Mouse (Mus musculus): ENCODE results near the gene Ccr5. TPM values are rescaled to one million over a fixed set of nuclear protein-coding genes. Genes with fewer than 3 reads are reported as not detected.

The Ccr5 gene
- total and polyA plus RNA-seq, 3 experiments, result 0.86 to 2.1 (median 1.2) TPM

GRCm38 (mm10) chr9:124090441-124090840 is 30.9 kb upstream of the Ccr5 start:
- TF ChIP-seq BHLHE40 (IDR thresholded peaks at IDR 0.05; ENCODE audit: low read depth, low read length), result no peak
- TF ChIP-seq EP300 (IDR thresholded peaks at IDR 0.05; ENCODE audit: low read length), result peak; percentile 54
- Histone ChIP-seq H3K9me3 (replicated peaks; ENCODE audit: low read length) (no peaks in the 10 kb centered on the region), H3K79me2 (replicated peaks; ENCODE audit: control insufficient read depth, extremely low read depth, insufficient read depth, poor library complexity, severe bottlenecking) (no peaks in the 10 kb centered on the region), H3K9ac (ENCODE audit: insufficient read depth, low read depth) (no peak overlapping the region), H3K27ac (ENCODE audit: insufficient read depth, low read depth) (no peak overlapping the region), H3K4me3 (replicated peaks in 1 of 3; ENCODE audit: low read depth in 2 of 3, low read length in 2 of 3, poor library complexity in 1 of 3) (no peak overlapping the region), H3K36me3 (replicated peaks in 1 of 2; ENCODE audit: control insufficient read depth in 1 of 2, insufficient read depth in 1 of 2, low read length in 1 of 2) (no peaks in the 10 kb centered on the region), H3K27me3 (replicated peaks) (no peaks in the 10 kb centered on the region), H3K4me1 (ENCODE audit: control insufficient read depth in 1 of 2, insufficient read depth in 2 of 2) (peaks cover 0 to 6% of the 10 kb centered on the region in 2 experiments; a peak in 1 of 4 replicates), H3K4me2 (ENCODE audit: insufficient read depth, low read depth, poor library complexity, severe bottlenecking) (no peak overlapping the region)
- in situ Hi-C loops (cut with MboI; ENCODE audit: low pct_ligation_motif_present, low pct_unique_long_range_greater_than_20kb, low sequenced_read_pairs) (no loop called here), dilution Hi-C loops (cut with MboI; ENCODE audit: extremely low pct_ligation_motif_present, extremely low pct_unique_long_range_greater_than_20kb, low sequenced_read_pairs) (no loop called here)
- no peak for DNase-seq (ENCODE audit: extremely low read depth)

- Histone ChIP-seq H3K4me3 (replicated peaks in 1 of 3; ENCODE audit: low read depth in 2 of 3, low read length in 2 of 3, poor library complexity in 1 of 3) (no peak overlapping the region), H3K9ac (ENCODE audit: insufficient read depth, low read depth) (no peak overlapping the region), H3K4me2 (ENCODE audit: insufficient read depth, low read depth, poor library complexity, severe bottlenecking) (no peak overlapping the region), H3K79me2 (replicated peaks; ENCODE audit: control insufficient read depth, extremely low read depth, insufficient read depth, poor library complexity, severe bottlenecking) (no peaks in the 10 kb centered on the region), H3K4me1 (ENCODE audit: control insufficient read depth in 1 of 2, insufficient read depth in 2 of 2) (peaks cover 0 to 9% of the 10 kb centered on the region in 2 experiments; a peak in 1 of 4 replicates), H3K36me3 (replicated peaks in 1 of 2; ENCODE audit: control insufficient read depth in 1 of 2, insufficient read depth in 1 of 2, low read length in 1 of 2) (no peaks in the 10 kb centered on the region), H3K27me3 (replicated peaks) (no peaks in the 10 kb centered on the region), H3K27ac (ENCODE audit: insufficient read depth, low read depth) (no peak overlapping the region), H3K9me3 (replicated peaks; ENCODE audit: low read length) (no peaks in the 10 kb centered on the region)
- dilution Hi-C loops (cut with MboI; ENCODE audit: extremely low pct_ligation_motif_present, extremely low pct_unique_long_range_greater_than_20kb, low sequenced_read_pairs) (no loop called here), in situ Hi-C loops (cut with MboI; ENCODE audit: low pct_ligation_motif_present, low pct_unique_long_range_greater_than_20kb, low sequenced_read_pairs) (no loop called here)
- TF ChIP-seq USF2 (conservative IDR thresholded peaks at IDR 0.05; ENCODE audit: low read depth, low read length) (no peak), JUND (conservative IDR thresholded peaks at IDR 0.05; ENCODE audit: low read depth, low read length) (no peak), BHLHE40 (IDR thresholded peaks at IDR 0.05; ENCODE audit: low read depth, low read length) (no peak), SMC3 (IDR thresholded peaks at IDR 0.05; ENCODE audit: low read depth, low read length) (no peak)
- no peak for DNase-seq (ENCODE audit: extremely low read depth)
These were observed 22.2 kb upstream of the Ccr5 start for GRCm38 (mm10) chr9:124099127-124099526.

GRCm38 (mm10) chr9:124100357-124100756 is 21.0 kb upstream of the Ccr5 start:
- in situ Hi-C loops (cut with MboI; ENCODE audit: low pct_ligation_motif_present, low pct_unique_long_range_greater_than_20kb, low sequenced_read_pairs), result no loop called here
- dilution Hi-C loops (cut with MboI; ENCODE audit: extremely low pct_ligation_motif_present, extremely low pct_unique_long_range_greater_than_20kb, low sequenced_read_pairs), result no loop called here
- TF ChIP-seq ETS1 (conservative IDR thresholded peaks at IDR 0.05; ENCODE audit: low read depth, low read length) (no peak), CTCF (conservative IDR thresholded peaks at IDR 0.05 in 1 of 2, IDR thresholded peaks at IDR 0.05 in 1 of 2; ENCODE audit: low read depth in 2 of 2, low read length in 2 of 2) (no peak), USF2 (conservative IDR thresholded peaks at IDR 0.05; ENCODE audit: low read depth, low read length) (no peak), TBP (conservative IDR thresholded peaks at IDR 0.05; ENCODE audit: low read depth, low read length) (no peak), CHD1 (IDR thresholded peaks at IDR 0.05; ENCODE audit: low read depth, low read length) (no peak), ZC3H11A (IDR thresholded peaks at IDR 0.05; ENCODE audit: low read depth, low read length) (no peak), USF1 (IDR thresholded peaks at IDR 0.05; ENCODE audit: low read depth, low read length) (no peak), E2F4 (IDR thresholded peaks at IDR 0.05; ENCODE audit: insufficient replicate concordance, low read depth, low read length) (no peak), PAX5 (IDR thresholded peaks at IDR 0.05; ENCODE audit: low read length) (no peak), BHLHE40 (IDR thresholded peaks at IDR 0.05; ENCODE audit: low read depth, low read length) (no peak), MXI1 (IDR thresholded peaks at IDR 0.05; ENCODE audit: low read depth, low read length) (no peak), MAFK (IDR thresholded peaks at IDR 0.05; ENCODE audit: insufficient replicate concordance, low read length) (no peak), POLR2A (IDR thresholded peaks at IDR 0.05; ENCODE audit: low read depth, low read length) (no peak), MYC (IDR thresholded peaks at IDR 0.05; ENCODE audit: low read depth, low read length) (no peak), CHD2 (IDR thresholded peaks at IDR 0.05; ENCODE audit: low read length) (no peak), MEF2A (IDR thresholded peaks at IDR 0.05; ENCODE audit: borderline replicate concordance, low read depth, low read length) (no peak), MAZ (IDR thresholded peaks at IDR 0.05; ENCODE audit: low read depth, low read length) (no peak), TCF12 (IDR thresholded peaks at IDR 0.05; ENCODE audit: low read depth, low read length) (no peak), ZMIZ1 (IDR thresholded peaks at IDR 0.05; ENCODE audit: low read depth, low read length) (no peak), HCFC1 (IDR thresholded peaks at IDR 0.05; ENCODE audit: low read depth, low read length) (no peak)
- Histone ChIP-seq H3K4me1 (ENCODE audit: control insufficient read depth in 1 of 2, insufficient read depth in 2 of 2) (peaks cover 0 to 9% of the 10 kb centered on the region in 2 experiments; a peak in 1 of 4 replicates), H3K27me3 (replicated peaks) (no peaks in the 10 kb centered on the region), H3K9me3 (replicated peaks; ENCODE audit: low read length) (no peaks in the 10 kb centered on the region), H3K4me3 (replicated peaks in 1 of 3; ENCODE audit: low read depth in 2 of 3, low read length in 2 of 3, poor library complexity in 1 of 3) (no peak overlapping the region), H3K4me2 (ENCODE audit: insufficient read depth, low read depth, poor library complexity, severe bottlenecking) (no peak overlapping the region), H3K79me2 (replicated peaks; ENCODE audit: control insufficient read depth, extremely low read depth, insufficient read depth, poor library complexity, severe bottlenecking) (no peaks in the 10 kb centered on the region), H3K36me3 (replicated peaks in 1 of 2; ENCODE audit: control insufficient read depth in 1 of 2, insufficient read depth in 1 of 2, low read length in 1 of 2) (no peaks in the 10 kb centered on the region), H3K9ac (ENCODE audit: insufficient read depth, low read depth) (no peak overlapping the region), H3K27ac (ENCODE audit: insufficient read depth, low read depth) (no peak overlapping the region)
- no peak for DNase-seq (ENCODE audit: extremely low read depth)
